Mouse (Mus musculus) liver, adult (tissue): ENCODE results near the gene Diras2.

ENCODE experiments used
- GATA4 ChIP-seq: IDR thresholded peaks from 2 replicates; pipeline ENCODE4 v1.6.1; 2014; ENCODE audit warnings: mild to moderate bottlenecking, low read length; ENCODE audit not compliant: insufficient replicate concordance

Diras2 gene

GRCm38 (mm10) chr13:52565103-52565739 is 34.1 kb upstream of the Diras2 start:
- TF ChIP-seq GATA4, result no peak

DNA sequence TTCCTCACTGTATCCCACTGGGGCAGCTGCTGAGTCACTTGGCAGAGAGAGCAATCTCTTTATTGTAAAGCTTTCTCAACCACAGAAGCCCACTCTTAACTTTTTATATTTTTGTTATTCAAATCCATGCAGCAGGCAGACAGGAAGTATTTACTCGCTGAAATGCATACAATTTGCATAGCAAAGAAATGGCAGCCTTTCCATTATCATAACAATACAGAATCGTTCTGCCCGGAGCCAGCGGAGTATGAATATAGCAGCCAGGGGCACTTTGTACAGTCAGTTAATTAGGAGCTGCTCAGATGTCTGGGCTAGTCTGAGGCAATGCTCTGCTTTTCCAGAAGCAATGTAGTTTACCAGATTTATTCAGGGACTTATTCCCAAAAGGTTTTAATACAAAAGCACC is 31.1 kb upstream of the Diras2 start:
- TF ChIP-seq GATA4, result no peak

GRCm38 (mm10) chr13:52561367-52562165 is 30.5 kb upstream of the Diras2 start:
- no peak for TF ChIP-seq GATA4

DNA sequence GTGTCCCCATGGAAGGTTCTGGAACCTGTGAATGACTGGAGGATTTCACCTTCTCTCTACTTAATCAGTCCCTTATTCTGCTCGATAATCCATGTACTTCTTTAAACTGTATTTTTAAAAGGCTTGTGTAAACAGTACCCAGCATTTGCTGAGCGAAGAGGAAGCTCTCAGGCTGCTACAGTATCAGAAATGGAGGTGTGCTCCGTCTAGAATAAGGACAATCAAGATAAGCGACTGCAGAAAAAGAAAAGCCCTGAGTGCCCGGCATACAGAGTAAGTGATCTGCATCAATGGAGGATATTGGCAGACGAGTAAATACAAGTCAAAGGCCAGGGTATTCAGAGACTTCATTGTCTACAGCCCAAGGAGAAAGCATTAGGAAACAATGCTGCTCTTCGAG is 26.3 kb upstream of the Diras2 start:
- no peak for TF ChIP-seq GATA4

GRCm38 (mm10) chr13:52554722-52555121 is 23.6 kb upstream of the Diras2 start:
- TF ChIP-seq GATA4, result no peak

GRCm38 (mm10) chr13:52552822-52553477 is 21.9 kb upstream of the Diras2 start:
- no peak for TF ChIP-seq GATA4

- no peak for TF ChIP-seq GATA4
Observed at GRCm38 (mm10) chr13:52551275-52551674, 20.2 kb upstream of the Diras2 start.

DNA sequence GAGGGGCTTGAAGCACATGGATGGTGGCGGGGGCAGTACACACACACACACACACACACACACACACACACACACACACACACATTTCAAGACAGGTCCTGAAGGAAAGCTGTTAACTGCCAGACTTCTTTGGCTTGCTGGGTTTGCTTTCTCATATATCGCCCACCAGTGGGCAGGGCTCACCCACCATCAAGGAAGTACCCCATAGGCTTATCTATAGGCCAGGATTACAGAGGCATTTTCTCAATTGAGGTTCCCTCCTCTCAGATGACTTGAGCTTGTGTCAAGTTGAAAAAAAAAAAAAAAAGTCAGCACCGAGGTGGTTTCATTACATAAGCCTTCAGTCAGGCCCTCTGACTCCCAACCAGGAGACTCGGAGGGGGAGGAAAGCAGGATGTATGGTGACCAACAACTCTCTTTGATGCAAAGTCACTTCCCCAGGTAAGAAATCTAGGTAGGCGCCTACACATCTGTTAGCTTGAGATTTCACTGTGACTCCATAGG is 19.7 kb upstream of the Diras2 start:
- no peak for TF ChIP-seq GATA4

- TF ChIP-seq GATA4, result no peak
Observed at GRCm38 (mm10) chr13:52546288-52546687, 15.2 kb upstream of the Diras2 start.

DNA sequence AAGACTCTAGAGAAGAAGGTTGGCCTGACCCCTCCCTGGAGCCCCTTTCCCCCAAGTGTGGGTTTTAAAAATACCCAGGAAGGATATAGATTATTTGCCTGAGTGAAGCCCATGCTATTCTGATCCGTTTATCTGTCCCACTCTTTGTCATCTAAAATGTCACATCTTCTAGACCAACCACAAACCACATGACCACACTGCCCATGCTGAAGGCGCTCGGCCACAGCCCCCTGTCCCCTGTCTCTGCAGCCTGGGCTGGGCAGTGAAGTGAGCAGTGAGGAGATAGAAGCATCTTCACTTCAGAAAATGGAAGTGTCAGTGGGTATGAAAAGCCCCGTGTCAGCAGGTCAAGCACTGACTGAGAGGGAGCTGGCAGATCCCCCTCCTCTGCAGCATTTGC is 11.6 kb upstream of the Diras2 start:
- no peak for TF ChIP-seq GATA4

DNA sequence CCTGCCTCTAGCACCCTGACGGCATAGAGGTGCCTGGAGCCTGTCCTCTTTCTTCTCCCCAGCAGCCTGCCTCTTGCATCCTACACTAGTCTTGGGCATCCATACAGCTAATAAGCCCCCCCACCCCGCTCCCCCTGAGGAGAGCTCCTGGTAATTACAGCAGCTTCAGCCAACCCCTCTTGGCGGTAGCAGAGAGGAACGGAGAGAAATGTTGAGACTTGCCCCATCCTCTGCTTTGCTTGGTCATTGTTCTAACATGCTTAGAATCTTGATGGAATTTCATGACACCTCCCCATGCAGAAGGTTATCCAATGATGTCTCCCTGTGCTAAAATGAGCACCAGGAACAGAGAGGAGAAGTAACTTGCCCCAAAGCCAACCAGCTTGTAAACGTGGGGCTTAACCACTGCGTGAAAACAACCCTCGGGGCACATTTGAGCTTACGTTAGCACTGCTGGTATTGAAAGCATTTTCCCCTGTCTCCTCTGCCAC is 11.0 kb upstream of the Diras2 start:
- TF ChIP-seq GATA4, result no peak

- no peak for TF ChIP-seq GATA4
Observed at GRCm38 (mm10) chr13:52541385-52542035, 10.4 kb upstream of the Diras2 start.

DNA sequence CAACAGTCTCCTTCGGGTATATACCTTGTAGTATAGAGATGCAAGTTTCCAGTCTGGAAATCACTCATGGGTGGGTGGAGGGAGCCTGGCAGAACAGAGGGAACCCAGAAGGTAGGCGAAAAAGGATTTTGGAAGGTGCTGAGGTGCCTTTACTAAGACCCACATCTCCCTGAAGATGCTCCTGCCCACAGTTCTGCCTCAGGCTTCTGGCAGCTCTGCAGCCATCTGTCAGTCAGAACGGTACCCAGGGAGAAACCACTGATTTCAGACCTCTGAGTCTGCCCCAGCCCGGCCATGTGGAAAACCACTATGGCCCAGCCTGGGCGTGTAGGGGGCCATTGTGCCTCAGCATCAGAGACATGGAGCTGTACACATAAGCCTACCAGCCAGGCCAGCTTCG is 8.4 kb upstream of the Diras2 start:
- TF ChIP-seq GATA4, result no peak

GRCm38 (mm10) chr13:52538588-52539116 is 7.6 kb upstream of the Diras2 start:
- TF ChIP-seq GATA4, result no peak

DNA sequence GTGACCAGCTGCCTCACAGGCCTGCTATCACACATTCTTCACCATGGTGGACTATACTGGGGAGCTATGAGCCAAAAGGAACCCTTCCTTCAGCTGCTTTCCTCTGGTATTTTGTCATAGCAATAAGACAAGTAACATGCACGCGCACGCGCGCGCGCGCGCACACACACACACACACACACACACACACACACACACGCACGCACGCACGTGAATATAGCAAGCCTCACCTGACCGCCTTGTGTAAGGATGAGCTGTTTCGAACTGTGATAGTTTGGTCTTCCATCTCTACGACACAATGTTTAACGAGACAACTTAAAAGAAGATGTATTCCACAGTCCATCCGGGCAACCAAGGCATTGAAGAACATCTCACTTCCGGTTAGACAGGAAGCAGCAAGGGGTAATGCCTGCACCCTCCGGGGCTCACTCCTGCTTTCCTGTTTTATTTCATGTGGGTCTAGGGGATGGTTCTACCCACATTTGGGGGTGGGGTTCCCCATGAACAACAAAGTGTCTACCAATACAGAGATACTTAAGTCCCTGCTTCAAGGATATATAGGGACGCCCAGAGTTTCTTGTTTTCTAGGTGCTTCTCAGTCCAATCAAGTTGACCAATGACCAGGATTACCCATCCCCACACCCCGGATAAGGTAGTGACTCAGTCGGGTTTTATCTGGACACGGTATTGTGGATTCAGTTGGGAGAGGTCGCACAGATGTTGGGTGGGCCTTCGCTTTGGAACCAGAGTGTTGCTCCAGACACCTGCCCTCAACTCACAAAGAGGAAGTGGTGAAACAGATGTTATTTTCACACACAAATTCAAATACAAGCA is 6.9 kb upstream of the Diras2 start:
- no peak for TF ChIP-seq GATA4

DNA sequence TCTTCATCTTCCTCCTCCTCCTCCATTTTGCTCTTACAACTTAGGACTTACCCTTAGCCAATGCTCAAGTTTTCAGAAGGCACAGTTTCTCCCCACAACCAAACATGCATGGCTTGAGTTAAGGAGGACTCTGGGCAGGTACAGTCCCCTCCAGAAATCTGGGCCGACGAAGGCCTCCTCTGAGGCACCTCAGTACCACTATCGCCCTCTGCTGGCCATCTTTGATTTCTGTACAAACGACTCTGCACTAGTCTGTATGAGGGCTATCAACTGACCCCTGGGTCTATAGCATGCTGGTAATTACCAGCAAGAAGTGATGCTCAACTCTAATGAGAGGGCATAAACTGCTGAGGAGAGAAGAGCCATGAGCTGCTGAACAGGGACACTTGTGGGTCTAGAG is 4.5 kb upstream of the Diras2 start:
- no peak for TF ChIP-seq GATA4
